Mouse (Mus musculus): ENCODE results near the gene Gm49393.
"Not testable (repeated sequence)": the region's sequence is repeated elsewhere in the genome, so short reads cannot be mapped to it uniquely, and the experiment has no call there.

Gene Gm49393

DNA sequence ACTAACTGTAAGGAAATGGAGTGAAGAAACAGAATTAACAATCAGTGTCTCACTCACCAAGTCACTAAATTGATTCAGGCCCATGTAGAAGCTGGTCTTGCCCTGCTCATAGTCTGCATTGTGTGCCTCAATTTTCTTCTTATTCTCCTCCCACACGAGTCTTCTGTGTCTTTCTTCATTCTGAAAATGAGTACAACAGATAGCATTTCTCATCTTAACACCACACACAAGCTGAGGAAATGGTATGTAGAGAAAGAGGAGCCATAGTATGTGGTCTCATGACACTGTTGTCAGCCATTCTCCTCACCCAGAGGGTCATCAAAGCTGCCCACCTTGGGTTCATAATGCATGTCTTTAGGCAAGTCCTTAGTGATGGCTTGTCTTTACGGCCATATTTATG lies at the start of gene Gm49393:
Gm49393 (minus strand) TSS at position 101 of the 400 bp plus-strand sequence.
- not testable (repeated sequence) for DNase-seq

DNA sequence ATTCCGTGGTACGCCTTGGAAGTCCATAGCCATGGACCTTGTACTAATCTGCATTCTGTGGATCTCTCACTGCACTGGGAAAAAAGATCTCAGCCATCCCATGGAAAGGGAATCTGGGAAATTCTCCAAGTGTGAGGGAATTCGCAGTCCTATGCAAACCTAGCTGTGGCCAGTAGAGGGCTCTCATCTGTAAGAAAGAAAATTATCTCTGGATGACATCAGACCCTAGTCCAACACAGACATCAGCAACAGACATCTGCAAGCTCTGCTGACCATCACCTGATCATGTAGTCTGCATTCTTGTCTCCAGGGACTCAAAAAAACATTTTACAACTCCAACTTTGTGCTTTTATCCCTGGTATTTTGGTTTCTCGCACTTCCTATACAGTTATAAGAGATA lies 36.9 kb upstream of the Gm49393 start:
- DNase-seq: not testable (repeated sequence)

DNA sequence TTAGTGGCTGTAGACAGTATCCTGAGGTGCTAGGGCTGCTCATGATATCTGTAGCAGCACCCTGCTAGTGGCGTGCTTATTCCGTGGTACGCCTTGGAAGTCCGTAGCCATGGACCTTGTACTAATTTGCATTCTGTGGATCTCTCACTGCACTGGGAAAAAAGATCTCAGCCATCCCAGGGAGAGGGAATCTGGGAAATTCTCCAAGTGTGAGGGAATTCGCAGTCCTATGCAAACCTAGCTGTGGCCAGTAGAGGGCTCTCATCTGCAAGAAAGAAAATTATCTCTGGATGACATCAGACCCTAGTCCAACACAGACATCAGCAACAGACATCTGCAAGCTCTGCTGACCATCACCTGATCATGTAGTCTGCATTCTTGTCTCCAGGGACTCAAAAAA lies 28.6 kb upstream of the Gm49393 start:
- DNase-seq: not testable (repeated sequence)

DNA sequence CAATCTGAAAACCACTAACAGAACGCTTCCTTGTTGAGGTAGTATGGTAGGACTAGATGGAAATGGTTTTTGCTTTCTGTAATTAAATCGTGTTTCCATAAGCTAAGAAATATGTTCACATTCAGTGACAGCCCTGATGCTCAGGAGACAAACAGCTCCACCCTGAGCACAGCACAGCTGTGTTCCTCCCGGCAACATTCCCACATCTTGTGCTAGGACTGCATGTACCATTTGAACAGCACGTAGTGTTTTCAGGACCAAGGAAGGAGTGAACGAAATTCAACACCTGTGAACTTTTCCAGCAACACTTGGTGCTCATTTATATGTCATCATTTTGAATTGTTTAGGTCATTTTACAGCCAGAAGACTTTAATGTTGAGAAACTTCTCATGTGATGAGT lies 26.3 kb upstream of the Gm49393 start:
- DNase-seq: no peak

DNA sequence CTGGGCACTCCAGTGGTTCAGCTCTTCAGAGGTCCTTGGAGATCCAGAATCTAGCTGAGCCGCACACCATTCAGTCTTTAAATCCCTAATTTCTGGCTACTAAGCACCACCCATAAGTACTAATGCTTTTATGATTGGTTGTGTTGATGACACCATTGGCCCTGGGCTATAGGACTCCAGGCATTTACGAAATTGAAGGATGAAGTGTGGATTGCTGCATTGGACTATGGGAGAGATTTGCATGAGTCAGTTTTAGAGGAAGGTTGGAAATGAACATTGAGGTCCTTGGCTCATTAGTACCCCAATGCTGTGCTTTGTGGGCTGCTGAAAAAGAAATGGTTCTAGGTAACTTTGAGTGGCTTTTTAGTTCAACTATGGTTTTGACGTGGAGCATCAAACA lies 6.5 kb upstream of the Gm49393 start, which contains the start of gene Tpbpa:
Tpbpa (minus strand) TSS at position 101 of the 400 bp plus-strand sequence.
- not testable (repeated sequence) for DNase-seq

DNA sequence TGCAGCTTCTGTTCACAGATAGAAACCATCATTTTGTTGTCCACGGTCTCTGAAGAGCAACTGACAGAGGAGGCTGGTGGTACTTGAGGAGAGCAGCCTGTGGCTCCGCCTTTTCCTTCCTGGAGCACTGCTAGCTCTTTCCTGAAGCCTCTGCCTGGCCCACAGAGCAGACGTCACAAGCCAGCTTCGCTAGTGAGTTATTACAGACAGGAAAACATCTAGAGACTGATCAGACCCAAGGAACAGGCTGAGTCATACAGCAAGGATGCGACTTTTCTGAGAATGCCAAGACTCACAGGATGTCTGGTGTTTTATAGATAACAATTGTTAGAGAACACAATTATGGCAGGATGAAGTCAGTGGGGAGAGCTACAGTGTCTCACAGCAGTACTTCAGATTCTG lies 1.1 kb upstream of the Gm49393 start, which contains the start of the genes Gm49391 and Ctla2a:
Gm49391 (minus strand) TSS at position 72 of the 402 bp plus-strand sequence.
Ctla2a (minus strand) TSS at position 126 of the 402 bp plus-strand sequence.
- DNase-seq: peak; percentile 17

DNA sequence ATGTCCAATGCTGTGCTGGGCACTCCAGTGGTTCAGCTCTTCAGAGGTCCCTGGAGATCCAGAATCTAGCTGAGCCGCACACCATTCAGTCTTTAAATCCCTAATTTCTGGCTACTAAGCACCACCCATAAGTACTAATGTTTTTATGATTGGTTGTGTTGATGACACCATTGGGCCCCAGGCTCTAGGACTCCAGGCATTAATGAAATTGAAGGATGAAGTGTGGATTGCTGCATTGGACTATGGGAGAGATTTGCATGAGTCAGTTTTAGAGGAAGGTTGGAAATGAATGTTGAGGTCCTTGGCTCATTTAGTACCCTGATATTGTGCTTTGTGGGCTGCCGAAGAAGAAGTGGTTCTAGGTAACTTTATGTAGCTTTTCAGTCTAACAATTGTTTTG lies 30.6 kb downstream of the Gm49393 start, which contains the start of gene Tpbpb:
Tpbpb (minus strand) TSS at position 101 of the 400 bp plus-strand sequence.
- DNase-seq: not testable (repeated sequence)

DNA sequence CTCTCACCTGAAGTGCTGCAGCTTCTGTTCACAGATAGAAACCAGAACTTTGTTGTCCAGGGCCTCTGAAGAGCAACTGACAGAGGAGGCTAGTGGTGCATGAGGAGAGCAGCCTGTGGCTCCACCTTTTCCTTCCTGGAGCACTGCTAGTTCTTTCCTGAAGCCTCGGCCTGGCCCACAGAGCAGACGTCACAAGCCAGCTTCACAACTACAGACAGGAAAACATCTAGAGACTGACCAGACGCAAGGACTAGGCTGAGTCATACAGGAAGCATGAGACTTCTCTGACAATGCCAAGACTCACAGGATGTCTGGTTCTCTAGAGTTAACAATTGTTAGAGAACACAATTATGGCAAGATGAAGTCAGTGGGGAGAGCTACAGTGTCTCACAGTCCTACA lies 38.1 kb downstream of the Gm49393 start, which contains the start of gene Ctla2b:
Ctla2b (minus strand) TSS at position 120 of the 400 bp plus-strand sequence.
- peak; percentile 10 for DNase-seq

DNA sequence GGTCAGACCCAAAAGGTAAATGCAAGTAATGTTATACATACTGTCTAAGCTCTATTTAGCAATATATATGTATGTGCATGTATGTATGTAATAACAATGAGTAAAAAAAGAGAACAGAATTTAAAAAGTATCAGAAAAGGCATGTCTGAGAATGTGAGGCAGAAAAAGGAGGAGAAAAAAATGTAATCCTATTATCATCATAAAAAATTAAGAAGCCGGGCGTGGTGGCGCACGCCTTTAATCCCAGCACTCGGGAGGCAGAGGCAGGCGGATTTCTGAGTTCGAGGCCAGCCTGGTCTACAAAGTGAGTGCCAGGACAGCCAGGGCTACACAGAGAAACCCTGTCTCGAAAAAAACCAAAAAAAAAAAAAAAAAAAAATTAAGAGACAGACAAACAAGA lies 38.6 kb downstream of the Gm49393 start, which contains the start of gene Gm49392:
Gm49392 (minus strand) TSS at position 101 of the 400 bp plus-strand sequence.
- DNase-seq: not testable (repeated sequence)

DNA sequence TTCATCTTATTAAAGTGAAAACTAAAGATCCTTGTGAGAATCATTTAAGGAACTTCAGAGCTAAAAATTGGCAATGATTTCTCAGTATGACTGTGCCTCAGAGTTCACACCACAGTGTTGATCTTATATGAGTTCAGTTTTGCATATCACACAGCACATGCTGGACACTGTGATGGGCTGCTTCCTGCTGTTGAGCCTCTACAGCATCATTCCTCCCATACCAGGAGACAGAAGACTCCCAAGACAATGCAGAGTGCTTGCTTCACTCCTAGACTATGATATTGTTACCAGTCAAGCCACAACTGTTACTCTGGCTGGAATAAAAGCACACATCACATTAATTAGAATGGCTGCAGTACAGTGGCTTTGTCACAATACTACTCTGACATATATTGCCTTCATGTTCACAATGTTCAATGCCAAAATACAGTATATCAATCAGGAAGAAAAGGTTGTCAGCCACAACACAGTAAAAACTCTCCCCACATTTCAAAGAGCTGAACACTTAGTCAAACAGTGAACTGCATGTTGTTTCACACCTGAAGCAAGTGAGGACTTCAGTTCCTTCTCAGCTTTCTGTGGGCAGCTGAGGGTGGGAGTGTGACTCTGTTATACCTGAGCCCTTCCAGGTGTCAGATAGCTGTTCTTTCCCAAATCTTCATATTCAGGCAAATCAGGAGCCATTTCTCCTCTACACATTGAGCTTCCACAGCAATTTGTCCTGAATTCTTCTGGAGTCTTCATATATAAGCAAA lies 39.8 kb downstream of the Gm49393 start:
- no peak for DNase-seq

DNA sequence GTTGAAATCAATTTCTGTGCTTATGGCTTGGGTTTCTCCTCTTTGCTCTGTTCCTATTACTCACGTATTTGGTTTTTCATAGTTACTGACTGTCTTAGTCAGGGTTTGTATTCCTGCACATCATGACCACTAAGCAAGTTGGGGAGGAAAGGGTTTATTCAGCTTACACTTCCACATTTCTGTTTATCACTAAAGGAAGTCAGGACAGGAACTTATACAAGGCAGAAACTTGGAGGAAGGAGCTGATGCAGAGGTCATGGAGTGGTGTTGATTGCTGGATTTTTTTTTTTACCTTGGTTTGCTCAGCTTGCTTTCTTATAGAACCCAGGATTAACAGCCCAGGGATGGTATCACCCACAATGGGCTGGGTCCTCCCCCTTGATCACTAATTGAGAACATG lies 43.1 kb downstream of the Gm49393 start:
- DNase-seq: no peak

DNA sequence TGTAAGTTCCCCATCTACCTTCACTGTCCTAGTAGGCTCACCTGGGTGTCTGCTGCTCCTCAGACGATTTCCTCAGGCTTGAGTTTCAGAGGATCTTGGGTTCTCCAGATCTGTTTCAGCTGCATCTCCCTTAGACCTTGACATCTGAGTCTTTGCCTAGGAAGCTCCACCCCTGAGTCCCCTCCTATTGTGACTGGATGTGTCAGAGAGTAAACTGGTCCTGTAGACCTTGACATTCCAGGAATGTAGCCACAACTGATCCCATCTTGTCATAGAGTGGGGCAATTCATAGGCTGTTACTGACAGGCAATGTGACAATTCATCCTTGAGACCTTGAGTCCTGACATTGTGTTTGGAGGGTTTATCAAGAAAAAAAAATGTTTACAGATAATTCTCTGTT lies 71.1 kb downstream of the Gm49393 start, which contains the start of gene 4930486L24Rik:
4930486L24Rik (minus strand) TSS at position 195 of the 400 bp plus-strand sequence.
- DNase-seq: no peak

DNA sequence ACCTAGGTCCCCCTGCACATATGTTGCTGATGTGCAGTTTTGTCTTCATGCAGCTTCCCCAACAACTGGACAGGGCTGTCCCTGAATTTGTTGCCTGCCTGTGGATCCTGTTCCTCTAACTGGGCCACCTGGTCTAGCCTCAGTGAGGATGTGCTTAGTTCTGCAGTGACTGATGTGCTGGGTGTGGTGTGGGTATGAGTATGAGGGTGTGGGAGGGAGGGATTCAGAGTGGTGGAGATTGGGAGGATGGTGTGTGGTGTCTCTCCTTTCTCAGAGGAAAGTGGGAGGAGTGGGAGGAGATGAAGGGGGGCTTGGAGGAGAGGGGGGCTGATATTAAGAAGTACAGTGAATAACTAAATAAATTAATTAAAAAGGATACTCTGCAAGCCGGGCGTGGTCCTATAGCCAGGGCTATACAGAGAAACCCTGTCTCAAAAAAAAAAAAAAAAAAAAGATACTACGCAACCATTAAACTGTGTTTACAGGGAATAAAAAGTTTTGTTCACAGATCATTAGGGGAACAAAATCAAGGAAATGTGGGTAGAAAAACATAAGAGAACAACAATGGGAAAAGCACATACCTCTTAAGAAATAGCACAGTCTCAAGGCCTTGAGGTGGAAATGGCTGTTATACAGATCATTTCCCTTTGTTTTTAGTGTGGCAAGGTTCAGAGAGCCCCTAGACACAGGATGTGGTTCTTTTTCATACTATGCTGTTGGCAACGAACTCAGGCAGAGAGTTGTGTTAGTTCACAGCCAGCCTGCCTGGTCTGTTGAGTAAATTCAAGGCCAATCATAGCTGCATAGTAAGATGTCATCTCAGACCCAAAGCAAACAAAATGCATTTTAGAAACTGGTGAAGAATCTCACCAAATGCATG lies 86.9 kb downstream of the Gm49393 start:
- DNase-seq: peak; percentile 55

DNA sequence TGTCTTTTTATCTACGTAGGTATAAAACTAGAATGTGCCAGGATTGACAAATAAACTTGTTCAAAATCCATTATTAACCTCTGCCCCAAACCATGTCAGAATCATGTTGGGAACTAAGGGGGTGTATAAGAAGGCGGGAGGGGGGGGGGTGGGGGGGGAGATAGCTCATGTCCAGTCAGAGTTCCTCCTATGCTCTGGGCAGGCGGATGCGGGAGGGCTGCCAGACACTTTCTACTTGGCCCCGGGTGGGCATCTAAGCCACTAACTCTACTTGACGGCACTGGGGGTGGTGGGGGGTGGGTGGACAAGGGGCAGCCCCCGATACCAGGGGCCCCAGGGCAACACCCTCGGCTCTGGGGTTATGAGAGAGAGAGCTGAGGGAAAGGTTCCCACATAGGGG lies 92.2 kb downstream of the Gm49393 start:
- DNase-seq: no peak

DNA sequence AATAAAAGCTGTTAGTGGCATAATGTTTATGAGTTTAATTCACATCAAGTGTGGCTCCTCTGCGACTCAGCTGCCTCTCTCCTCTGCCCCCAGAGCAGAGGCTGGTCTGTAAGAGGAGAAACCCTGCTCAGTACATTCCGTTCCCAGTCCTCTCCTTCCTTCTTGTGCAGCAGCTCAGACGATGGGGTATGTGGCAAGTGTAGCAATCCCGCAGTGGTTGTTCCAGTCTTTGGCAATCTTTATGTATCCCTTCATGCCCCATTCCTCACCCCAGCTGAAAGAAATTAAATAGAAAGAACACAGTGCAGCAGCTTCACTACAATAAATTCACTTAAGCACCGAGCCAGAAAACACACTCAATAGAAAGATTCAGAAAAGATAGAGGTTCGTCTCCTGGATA lies 92.7 kb downstream of the Gm49393 start:
- DNase-seq: no peak

DNA sequence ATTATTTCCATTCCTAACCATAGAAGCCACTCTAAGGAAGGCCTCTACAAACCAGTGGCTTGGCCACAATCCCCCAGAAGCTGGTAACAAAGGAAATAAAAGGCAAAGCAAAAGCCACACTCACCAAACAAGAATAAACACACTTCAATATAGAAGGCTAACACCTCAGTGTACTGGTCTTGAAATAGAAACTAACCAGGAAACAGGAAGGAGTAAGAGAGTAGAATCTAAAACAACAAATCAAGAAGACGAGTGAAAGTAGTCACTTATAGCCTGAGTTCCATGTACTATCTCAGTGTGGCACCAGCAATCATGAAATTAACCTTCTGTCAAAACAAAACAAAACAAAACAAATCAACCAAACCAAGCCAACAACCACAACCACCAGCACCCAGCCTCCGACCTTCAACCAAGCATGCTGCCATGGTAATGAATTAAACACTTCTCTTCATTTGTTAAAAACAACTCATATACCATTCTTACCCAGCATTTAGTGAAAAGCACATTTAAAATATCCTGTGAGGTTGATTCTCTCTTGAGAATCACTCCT lies 96.0 kb downstream of the Gm49393 start:
- DNase-seq: no peak

DNA sequence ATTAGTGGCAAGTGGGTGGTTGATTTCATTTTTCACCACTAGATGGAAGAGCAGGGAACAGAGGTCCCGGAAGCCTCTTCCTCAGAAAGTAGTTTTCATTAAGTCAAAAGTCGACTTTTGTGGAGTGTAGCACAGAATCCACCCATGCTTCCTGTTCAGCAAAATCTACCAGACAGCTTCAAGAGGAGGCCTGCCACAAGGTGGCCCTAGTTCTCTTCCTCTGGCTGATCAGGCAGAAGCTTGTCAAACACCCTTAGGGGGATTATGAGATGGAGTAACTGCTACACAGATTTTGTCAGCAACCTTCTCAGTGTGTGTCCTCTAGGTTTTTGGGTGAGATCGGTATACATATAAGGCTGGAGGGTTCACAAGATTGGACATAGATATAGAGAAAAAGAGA lies 109.3 kb downstream of the Gm49393 start:
- DNase-seq: peak; percentile 80

DNA sequence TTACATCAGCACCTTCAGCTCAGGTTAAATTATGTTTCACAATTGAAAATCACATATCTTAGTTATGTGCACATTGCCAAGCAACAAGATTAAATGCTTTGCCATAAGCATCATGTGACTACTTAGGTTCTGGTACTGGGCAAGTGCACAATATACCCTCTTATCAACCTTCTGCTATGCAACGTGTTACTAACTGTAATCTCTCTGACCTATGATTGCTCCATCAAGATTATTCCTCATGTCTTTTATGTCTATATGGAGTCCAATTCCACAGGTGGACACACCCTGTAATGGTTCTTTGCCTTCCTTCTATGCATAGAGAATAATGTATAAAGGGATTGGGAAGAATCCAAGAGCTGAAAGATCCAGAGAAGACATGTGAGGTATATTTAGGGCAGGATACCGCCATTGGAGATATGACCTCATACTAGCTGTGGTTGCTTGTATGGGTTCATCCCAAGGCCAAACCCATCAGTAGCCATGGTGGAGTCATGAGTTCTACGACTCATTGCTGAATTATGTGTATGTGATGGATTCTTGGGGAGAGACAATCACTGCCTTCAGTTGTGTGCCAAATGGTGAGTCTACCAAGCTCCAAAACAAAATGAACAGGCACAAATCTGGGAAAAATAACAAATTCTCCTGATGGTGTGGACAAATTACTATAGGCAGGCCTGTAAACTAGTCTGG lies 114.8 kb downstream of the Gm49393 start:
- no peak for DNase-seq

DNA sequence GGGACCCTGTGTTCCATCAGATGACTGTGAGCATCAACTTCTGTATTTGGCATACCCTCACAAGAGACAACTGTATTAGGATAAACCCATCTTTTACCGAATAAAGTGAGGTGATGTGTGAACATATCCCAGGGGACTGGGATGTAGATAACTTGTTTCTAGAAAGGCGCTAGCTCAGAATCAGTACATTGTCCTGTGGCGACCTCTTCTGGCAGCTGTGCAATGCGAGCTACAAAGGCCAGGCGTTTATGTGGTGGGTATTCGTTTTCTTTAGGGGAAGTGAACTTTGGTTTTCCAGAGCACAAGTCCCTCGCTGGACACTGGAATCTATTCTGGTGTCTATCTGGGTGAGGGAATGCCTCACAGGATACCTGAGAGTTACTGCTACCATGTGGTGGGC lies 115.9 kb downstream of the Gm49393 start:
- DNase-seq: peak; percentile 77

DNA sequence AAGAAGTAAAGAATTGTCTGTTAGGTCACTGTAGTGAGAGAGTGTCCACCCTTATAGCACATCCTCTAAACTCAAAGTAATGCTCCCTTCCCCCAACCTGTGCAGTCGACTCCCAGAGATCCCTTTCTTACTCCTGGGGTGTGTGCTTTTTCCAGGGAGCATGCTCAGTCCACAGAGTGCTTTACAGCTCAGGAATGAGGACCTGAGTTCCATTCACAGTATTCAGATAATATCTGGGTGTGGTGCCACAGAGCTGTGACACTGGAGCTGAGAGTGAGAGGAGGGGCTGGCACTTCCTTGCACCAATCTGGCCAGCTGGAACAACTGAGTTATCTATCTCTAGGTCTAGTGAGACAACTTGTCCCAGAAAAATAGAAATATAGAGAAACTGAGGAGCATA lies 121.7 kb downstream of the Gm49393 start:
- DNase-seq: no peak

DNA sequence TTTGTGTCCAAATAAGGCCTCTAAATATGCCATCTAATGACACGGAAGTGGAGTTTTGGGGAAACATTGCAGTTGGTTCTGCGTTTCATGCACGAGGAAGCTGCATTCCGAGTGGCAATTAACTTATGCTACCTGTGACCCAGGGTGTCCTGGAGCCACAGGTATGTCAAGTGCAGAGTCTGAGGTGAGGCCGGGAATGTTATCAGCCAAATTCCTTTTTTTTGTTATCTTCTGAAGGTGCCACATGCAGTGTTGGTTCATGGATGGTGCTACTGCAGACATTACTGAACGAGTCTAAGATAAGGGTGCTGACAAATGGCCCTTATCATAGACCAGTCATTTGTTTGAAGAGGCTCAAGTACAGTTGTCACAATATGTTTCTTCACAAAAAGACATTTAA lies 122.6 kb downstream of the Gm49393 start:
- DNase-seq: no peak

DNA sequence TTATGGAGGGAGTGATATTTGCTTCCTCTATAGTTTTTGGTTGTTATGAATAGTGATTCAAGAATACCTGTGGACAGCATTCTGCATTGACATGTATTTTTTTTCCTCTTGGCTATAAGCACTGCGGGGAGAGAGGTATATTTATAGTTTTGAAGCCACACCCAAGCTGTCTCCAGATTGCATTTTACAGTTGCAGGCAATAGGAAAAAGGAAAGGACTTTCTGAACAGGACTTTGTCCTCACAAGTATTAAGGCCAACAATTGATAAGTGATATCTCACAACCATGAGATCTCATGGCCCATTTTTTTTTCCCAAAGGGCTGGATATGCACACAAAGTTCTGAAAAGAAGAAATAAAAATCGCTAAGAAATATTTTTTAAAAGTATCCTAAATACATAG lies 125.7 kb downstream of the Gm49393 start:
- DNase-seq: no peak

All from thymus, postnatal 4 days (tissue).